Mouse (Mus musculus) right cerebral cortex, postnatal 25 days (tissue): Measurements from ENCODE around the gene Slc22a19.
"Not testable (repeated sequence)": the region's sequence is repeated elsewhere in the genome, so short reads cannot be mapped to it uniquely, and the experiment has no call there.

Source experiments
- DNase-seq: peaks from one replicate; pipeline ENCODE4 v3.0.0; 2022

Gene Slc22a19

DNA sequence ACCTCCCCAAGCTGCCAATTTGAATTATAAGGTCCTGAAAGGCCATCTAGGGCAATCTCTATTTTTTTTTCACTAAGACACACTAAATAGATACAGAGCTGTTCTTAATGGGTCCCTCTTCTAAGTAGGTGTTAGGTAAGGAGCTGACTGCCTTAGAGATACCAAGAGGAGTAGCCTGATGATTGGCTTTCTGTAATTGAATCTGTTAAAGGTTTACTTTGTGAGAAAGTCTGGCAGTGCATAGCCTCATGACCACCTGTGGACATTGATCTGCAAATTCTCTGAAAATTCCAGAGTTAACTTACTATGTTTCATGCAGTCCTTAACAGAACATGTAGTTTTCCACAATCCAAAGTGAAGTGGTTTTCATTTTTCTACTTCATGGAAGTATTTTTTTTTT lies at the start of gene Slc22a19:
Slc22a19 (minus strand) TSS at position 163 of the 400 bp plus-strand sequence.
- no peak for DNase-seq

GRCm38 (mm10) chr19:7753371-7753770 lies 42.3 kb upstream of the Slc22a19 start:
- DNase-seq: not testable (repeated sequence)

DNA sequence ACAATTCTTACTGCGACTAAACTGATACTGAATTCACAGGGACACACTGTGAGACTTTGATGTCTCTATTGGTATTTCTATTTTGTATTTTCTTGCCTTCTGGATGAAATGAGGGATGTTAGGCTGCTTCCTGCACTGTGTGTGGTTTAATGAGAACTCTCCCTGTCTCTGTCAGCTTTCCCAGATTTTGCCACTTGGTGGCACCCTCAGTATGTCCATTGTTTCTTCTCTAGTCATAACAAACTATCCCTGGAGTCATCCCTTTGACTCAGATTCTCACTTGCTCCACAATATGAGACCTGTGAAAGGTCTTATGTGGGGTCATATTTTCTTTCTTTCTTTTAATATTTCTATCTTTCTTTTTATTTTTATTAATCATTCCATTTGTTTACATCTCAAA lies 18.4 kb upstream of the Slc22a19 start:
- no peak for DNase-seq

DNA sequence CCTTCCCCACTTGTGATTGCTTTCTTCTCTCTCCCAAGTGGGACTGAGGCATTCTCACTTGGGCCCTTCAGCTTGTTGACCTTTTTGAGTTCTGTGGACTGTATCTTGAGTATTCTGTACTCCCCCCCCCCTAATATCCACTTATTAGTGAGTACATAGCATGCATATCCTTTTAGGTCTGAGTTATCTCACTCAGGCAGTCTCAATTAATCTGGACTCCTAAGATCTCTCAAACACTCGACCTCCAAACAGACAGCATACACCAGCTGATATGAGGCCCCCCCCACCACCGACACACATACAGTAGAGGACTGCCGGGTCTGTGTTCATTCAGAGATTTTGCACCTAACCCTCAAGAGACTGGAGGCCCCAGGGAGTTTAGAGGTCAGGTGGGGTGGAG lies 18.0 kb downstream of the Slc22a19 start:
- not testable (repeated sequence) for DNase-seq

DNA sequence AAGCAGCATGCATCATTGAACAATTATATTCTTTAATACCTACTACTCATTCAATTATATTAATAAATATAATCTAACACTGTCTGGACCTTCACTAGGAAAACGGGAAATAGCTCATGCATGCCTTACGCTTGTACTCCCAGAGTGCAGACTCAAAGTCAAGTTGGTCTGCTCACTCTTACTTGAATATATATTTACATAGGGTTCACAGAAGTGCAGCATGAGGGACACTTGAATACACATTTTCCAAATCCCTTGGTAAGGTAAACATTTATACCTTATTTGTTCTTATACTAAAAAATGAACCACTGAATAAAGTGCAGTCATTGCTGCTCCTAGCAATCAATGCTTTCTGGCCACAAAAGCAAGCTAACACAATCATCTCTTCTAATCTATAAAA lies 19.9 kb downstream of the Slc22a19 start:
- no peak for DNase-seq

GRCm38 (mm10) chr19:7687988-7688387 lies 23.1 kb downstream of the Slc22a19 start:
- DNase-seq: no peak

DNA sequence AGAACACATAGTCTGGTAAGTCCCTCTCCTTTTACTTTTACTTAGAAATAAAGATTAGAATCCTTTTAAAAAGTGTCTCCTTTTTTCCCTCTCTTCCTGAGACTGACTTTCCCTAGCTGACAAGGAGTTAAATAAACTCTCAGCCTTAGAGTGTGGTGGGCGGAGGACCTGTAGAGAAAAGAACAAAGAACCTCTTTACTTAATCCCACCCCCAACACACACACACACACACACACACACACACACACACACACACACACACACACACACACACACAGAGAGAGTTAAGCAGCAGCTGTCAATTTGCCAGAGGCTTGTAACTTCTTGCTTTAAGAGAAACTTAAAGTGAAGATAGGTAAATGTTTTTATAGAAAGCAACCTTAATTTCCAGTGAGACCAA lies 39.1 kb downstream of the Slc22a19 start:
- no peak for DNase-seq

DNA sequence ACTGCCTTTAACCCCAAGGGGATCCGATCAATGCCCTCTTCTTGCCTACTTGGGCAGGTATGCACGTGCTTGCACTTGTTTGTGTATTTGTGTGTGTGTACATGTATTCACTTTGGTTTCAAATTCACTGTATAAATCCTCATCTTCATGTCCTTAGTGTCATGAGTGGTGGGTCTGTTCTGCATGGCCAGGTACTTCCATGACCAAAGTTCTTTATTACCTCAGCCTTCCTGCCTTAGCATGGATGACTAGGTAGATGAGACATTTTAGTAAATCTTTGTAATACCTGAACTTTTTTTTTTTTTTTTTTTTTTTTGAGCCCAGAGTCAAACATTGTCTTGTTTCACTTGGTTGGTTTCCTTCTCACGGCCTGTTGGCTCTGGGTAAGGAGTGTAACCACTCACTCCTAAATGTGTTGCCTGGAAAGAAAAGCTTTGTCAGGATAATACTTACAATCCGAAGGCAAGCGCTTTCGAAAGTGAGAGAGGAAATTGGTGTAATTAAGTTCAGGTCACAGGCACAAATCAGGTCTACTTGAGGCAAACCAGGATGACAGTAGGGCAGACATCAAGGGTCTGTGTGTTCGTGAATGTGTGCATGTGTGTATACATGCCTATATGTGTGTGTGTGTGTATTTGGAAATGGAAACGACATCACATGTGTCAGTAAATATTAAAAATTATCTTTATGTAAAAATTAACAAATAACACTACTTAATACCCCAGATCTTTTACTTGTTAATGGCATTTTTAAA lies 62.0 kb downstream of the Slc22a19 start:
- no peak for DNase-seq

DNA sequence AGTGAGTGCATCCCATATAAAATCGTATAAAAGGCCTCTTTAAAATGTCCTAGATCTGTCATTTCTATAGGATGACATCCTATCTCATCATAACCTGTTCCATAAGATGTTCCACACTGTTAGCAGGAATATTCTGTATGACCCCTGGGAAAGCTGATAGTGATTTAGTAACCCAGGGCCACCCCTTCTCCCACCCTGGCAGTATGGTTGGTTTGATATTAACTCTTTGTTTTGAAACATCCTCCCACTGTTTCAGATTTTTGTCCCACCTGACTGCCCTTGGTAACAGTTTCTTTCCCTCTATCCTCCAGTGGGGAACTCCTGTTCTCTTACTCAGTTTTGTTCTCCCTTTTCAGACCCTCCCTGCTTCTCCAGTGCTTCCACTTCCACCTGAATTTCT lies 77.3 kb downstream of the Slc22a19 start:
- no peak for DNase-seq

DNA sequence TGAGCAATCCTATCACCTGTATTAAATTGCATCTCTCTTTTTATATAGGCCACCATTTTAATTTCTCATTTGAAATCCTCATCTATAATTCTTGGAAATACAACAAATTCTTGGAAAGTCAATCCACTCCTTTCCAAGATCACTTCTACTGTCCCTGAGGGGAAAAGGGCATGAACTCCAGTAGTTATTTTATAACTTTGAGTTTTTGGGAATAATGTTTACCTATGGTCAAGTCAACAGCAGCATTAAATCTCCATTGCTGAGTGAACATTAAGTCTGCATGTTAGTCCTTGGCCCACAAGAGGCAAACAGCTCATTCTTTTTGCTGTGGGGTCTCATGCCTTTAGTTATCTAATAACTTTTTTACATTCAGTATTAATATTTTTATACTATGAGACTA lies 78.1 kb downstream of the Slc22a19 start:
- no peak for DNase-seq
